Mouse (Mus musculus) lung, adult 2 months (tissue): ENCODE results near the gene Phf13.

Experiments used
- CTCF ChIP-seq: fragments of 200-500 bp; IDR thresholded peaks from 2 replicates; pipeline ENCODE4 v1.5.1; 2011; ENCODE audit warnings: mild to moderate bottlenecking, low read length, control low read depth; ENCODE audit not compliant: insufficient read depth
- POLR2A ChIP-seq: fragments of 200-500 bp; IDR thresholded peaks from 2 replicates; pipeline ENCODE4 v1.6.1; 2011; ENCODE audit warnings: low read depth, mild to moderate bottlenecking, control low read depth, low read length, borderline replicate concordance; ENCODE audit errors: extremely low read depth

- TF ChIP-seq CTCF (peak; percentile 86), POLR2A (no peak)
These were observed 18.3 kb downstream of the Phf13 start for GRCm38 (mm10) chr4:151977748-151978147.
